Mouse (Mus musculus) NIH3T3 (cell line): ENCODE data around the gene Kitl.

Experiments
- DNase-seq: peaks from one replicate; pipeline ENCODE4 v3.0.0-alpha.2; 2012; ENCODE audit warnings: low read depth

Kitl gene

GRCm38 (mm10) chr10:100115570-100115969, 100.1 kb downstream of the Kitl start:
- DNase-seq, result peak; percentile 30

- DNase-seq, result peak; percentile 18
Observed at GRCm38 (mm10) chr10:100124452-100124851, 109.0 kb downstream of the Kitl start.

GRCm38 (mm10) chr10:100127837-100128743, 112.7 kb downstream of the Kitl start:
- DNase-seq, result no peak

GRCm38 (mm10) chr10:100131657-100132056, 116.2 kb downstream of the Kitl start:
- peak; percentile 29 for DNase-seq

GRCm38 (mm10) chr10:100132304-100132703, 116.9 kb downstream of the Kitl start:
- no peak for DNase-seq

- no peak for DNase-seq
Observed at GRCm38 (mm10) chr10:100138552-100138951, 123.1 kb downstream of the Kitl start.

- no peak for DNase-seq
Observed at GRCm38 (mm10) chr10:100148123-100148522, 132.7 kb downstream of the Kitl start.
